Mouse (Mus musculus): ENCODE results near the gene Crtc3. TPM values are rescaled to one million over a fixed set of nuclear protein-coding genes. Genes with fewer than 3 reads are reported as not detected.

The Crtc3 gene
- polyA plus RNA-seq, 1 experiment = 43.6 TPM

- H3K4me1 ChIP-seq (replicated peaks; ENCODE audit: control insufficient read depth, insufficient read depth, low read length) = peaks cover 4% of the 10 kb centered on the region
- H3K4me3 ChIP-seq (ENCODE audit: control insufficient read depth, insufficient read depth, low read length) = no peak overlapping the region
- 97% methylated on average over 5 of the region's 5 CpGs for WGBS
- no peak for TF ChIP-seq CTCF (IDR thresholded peaks at IDR 0.05; ENCODE audit: borderline replicate concordance, control insufficient read depth, extremely low read depth, insufficient read depth, low read length, poor library complexity)
- TF ChIP-seq POLR2A (IDR thresholded peaks at IDR 0.05; ENCODE audit: control insufficient read depth, extremely low read depth, insufficient read depth, low read length, poor library complexity) = no peak
- DNase-seq = no peak
- H3K27ac ChIP-seq (ENCODE audit: control insufficient read depth, insufficient read depth, low read length) = no peak overlapping the region
- no peaks in the 10 kb centered on the region for H3K27me3 ChIP-seq (ENCODE audit: control insufficient read depth, insufficient read depth, low read length)
- H3K36me3 ChIP-seq (ENCODE audit: control insufficient read depth, insufficient read depth, low read length) = no peaks in the 10 kb centered on the region
These were observed 65.4 kb downstream of the Crtc3 start for GRCm38 (mm10) chr7:80623276-80623675.

- Histone ChIP-seq H3K27me3 (ENCODE audit: control insufficient read depth, insufficient read depth, low read length) (no peaks in the 10 kb centered on the region), H3K36me3 (ENCODE audit: control insufficient read depth, insufficient read depth, low read length) (no peaks in the 10 kb centered on the region), H3K27ac (ENCODE audit: control insufficient read depth, insufficient read depth, low read length) (no peak overlapping the region), H3K4me3 (ENCODE audit: control insufficient read depth, insufficient read depth, low read length) (no peak overlapping the region), H3K4me1 (replicated peaks; ENCODE audit: control insufficient read depth, insufficient read depth, low read length) (peaks cover 3% of the 10 kb centered on the region; the same call in 1 of the 2 replicates)
- no peak for TF ChIP-seq POLR2A (IDR thresholded peaks at IDR 0.05; ENCODE audit: control insufficient read depth, extremely low read depth, insufficient read depth, low read length, poor library complexity)
- TF ChIP-seq CTCF (IDR thresholded peaks at IDR 0.05; ENCODE audit: borderline replicate concordance, control insufficient read depth, extremely low read depth, insufficient read depth, low read length, poor library complexity) = no peak
- no peak for DNase-seq
- WGBS = 63% methylated on average over 9 of the region's 9 CpGs
These were observed 72.6 kb downstream of the Crtc3 start for GRCm38 (mm10) chr7:80616096-80616495.

- WGBS = 93% methylated on average over 3 of the region's 3 CpGs
- no peaks in the 10 kb centered on the region for H3K36me3 ChIP-seq (ENCODE audit: control insufficient read depth, insufficient read depth, low read length)
- peaks cover 3% of the 10 kb centered on the region; the same call in 1 of the 2 replicates for H3K4me1 ChIP-seq (replicated peaks; ENCODE audit: control insufficient read depth, insufficient read depth, low read length)
- H3K27me3 ChIP-seq (ENCODE audit: control insufficient read depth, insufficient read depth, low read length) = no peaks in the 10 kb centered on the region
- DNase-seq = no peak
- TF ChIP-seq CTCF (IDR thresholded peaks at IDR 0.05; ENCODE audit: borderline replicate concordance, control insufficient read depth, extremely low read depth, insufficient read depth, low read length, poor library complexity) = no peak
- TF ChIP-seq POLR2A (IDR thresholded peaks at IDR 0.05; ENCODE audit: control insufficient read depth, extremely low read depth, insufficient read depth, low read length, poor library complexity) = no peak
- H3K27ac ChIP-seq (ENCODE audit: control insufficient read depth, insufficient read depth, low read length) = no peak overlapping the region
- H3K4me3 ChIP-seq (ENCODE audit: control insufficient read depth, insufficient read depth, low read length) = no peak overlapping the region
These were observed 74.6 kb downstream of the Crtc3 start for GRCm38 (mm10) chr7:80614042-80614441.

GRCm38 (mm10) chr7:80612191-80612787 lies 76.4 kb downstream of the Crtc3 start:
- peaks cover 3% of the 10 kb centered on the region; the same call in 1 of the 2 replicates for H3K4me1 ChIP-seq (replicated peaks; ENCODE audit: control insufficient read depth, insufficient read depth, low read length)
- TF ChIP-seq POLR2A (IDR thresholded peaks at IDR 0.05; ENCODE audit: control insufficient read depth, extremely low read depth, insufficient read depth, low read length, poor library complexity) = no peak
- no peak for TF ChIP-seq CTCF (IDR thresholded peaks at IDR 0.05; ENCODE audit: borderline replicate concordance, control insufficient read depth, extremely low read depth, insufficient read depth, low read length, poor library complexity)
- 82% methylated on average over 11 of the region's 11 CpGs for WGBS
- no peaks in the 10 kb centered on the region for H3K36me3 ChIP-seq (ENCODE audit: control insufficient read depth, insufficient read depth, low read length)
- H3K27me3 ChIP-seq (ENCODE audit: control insufficient read depth, insufficient read depth, low read length) = no peaks in the 10 kb centered on the region
- DNase-seq = no peak
- no peak overlapping the region for H3K4me3 ChIP-seq (ENCODE audit: control insufficient read depth, insufficient read depth, low read length)
- no peak overlapping the region for H3K27ac ChIP-seq (ENCODE audit: control insufficient read depth, insufficient read depth, low read length)

- Histone ChIP-seq H3K36me3 (ENCODE audit: control insufficient read depth, insufficient read depth, low read length) (0 out of 2 replicates have a peak, but pooled peaks cover under 1% of the 10 kb centered on the region), H3K4me3 (ENCODE audit: control insufficient read depth, insufficient read depth, low read length) (no peak overlapping the region), H3K4me1 (replicated peaks; ENCODE audit: control insufficient read depth, insufficient read depth, low read length) (peaks cover 3% of the 10 kb centered on the region; the same call in 1 of the 2 replicates), H3K27me3 (ENCODE audit: control insufficient read depth, insufficient read depth, low read length) (no peaks in the 10 kb centered on the region), H3K27ac (ENCODE audit: control insufficient read depth, insufficient read depth, low read length) (no peak overlapping the region)
- DNase-seq = no peak
- 88% methylated on average over 7 of the region's 7 CpGs for WGBS
- TF ChIP-seq CTCF (IDR thresholded peaks at IDR 0.05; ENCODE audit: borderline replicate concordance, control insufficient read depth, extremely low read depth, insufficient read depth, low read length, poor library complexity) = no peak
- no peak for TF ChIP-seq POLR2A (IDR thresholded peaks at IDR 0.05; ENCODE audit: control insufficient read depth, extremely low read depth, insufficient read depth, low read length, poor library complexity)
These were observed 77.0 kb downstream of the Crtc3 start for GRCm38 (mm10) chr7:80611646-80612045.

- TF ChIP-seq CTCF (IDR thresholded peaks at IDR 0.05; ENCODE audit: borderline replicate concordance, control insufficient read depth, extremely low read depth, insufficient read depth, low read length, poor library complexity) = no peak
- TF ChIP-seq POLR2A (IDR thresholded peaks at IDR 0.05; ENCODE audit: control insufficient read depth, extremely low read depth, insufficient read depth, low read length, poor library complexity) = no peak
- H3K27me3 ChIP-seq (ENCODE audit: control insufficient read depth, insufficient read depth, low read length) = no peaks in the 10 kb centered on the region
- no peak overlapping the region for H3K27ac ChIP-seq (ENCODE audit: control insufficient read depth, insufficient read depth, low read length)
- no peak for DNase-seq
- no peak overlapping the region for H3K4me3 ChIP-seq (ENCODE audit: control insufficient read depth, insufficient read depth, low read length)
- WGBS = 82% methylated on average over 2 of the region's 2 CpGs
- no peaks in the 10 kb centered on the region for H3K4me1 ChIP-seq (replicated peaks; ENCODE audit: control insufficient read depth, insufficient read depth, low read length)
- 0 out of 2 replicates have a peak, but pooled peaks cover 3% of the 10 kb centered on the region for H3K36me3 ChIP-seq (ENCODE audit: control insufficient read depth, insufficient read depth, low read length)
These were observed 81.2 kb downstream of the Crtc3 start for GRCm38 (mm10) chr7:80607503-80607902.

All from thymus, adult 2 months (tissue).